Mouse (Mus musculus) right cerebral cortex, adult 18-20 months (tissue): Measurements from ENCODE around the gene Rab32.
"Not testable (repeated sequence)": the region's sequence is repeated elsewhere in the genome, so short reads cannot be mapped to it uniquely, and the experiment has no call there.

ENCODE experiments used
- DNase-seq: peaks from one replicate; pipeline ENCODE4 v3.0.0; 2022; ENCODE audit warnings: mixed read lengths

Gene Rab32

DNA sequence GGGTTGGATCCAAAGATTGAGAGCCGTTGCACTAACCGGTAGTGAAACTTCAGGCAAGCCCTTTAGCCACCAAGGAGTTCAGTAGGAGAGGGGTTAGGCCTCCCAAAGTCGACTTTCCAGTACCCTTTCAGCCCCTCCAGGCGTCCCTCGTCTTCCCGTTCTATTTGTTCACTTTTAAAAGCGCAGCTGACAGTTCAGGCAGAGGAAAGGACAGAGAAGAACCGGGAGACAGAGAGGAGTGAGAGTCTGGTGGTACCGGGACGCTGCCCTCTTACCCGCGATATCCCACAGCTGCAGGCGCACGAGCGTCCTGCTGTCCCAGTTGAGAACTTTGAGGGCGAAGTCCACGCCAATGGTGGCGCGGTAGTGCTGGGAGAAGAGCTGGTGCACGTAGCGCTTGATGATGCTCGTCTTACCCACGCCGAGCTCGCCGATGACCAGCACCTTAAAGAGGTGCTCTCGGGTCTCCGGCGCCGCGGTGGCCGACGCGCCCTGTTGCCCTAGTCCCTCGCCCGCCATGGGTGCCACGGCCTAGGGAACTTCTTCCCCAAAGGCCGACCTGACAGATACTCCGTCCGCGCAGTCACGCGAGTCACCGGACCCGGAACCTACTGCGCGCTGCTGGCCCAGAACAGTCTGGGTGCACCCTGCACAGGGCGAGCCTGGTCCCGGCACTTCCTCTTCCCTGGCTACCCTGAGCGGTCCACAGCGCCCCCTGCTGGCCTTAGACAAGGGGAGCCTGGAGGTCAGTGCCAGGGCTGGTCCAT lies at the start of gene Rab32:
TSS of gene Rab32 (minus strand) at position 696 of the 767 bp plus-strand sequence.
- peak; percentile 87 for DNase-seq

DNA sequence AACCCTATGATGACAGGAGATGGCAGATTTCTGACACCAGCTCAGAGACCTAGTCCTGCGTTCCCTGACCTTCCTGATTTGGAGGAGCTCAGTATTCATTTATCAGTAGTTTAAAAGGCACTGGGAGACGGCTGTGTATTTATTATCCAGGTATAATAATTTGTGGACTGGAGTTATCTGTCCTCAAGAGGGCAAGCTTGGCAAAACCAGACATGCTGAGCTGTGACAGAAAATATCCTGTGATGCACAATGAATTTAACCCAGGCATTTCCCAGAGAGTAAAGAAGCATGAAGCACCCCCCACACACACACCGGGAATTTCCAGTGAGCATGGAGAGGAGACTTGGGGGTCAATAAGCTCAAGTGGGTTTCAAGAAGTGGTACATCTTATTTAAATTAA lies 42.7 kb upstream of the Rab32 start:
- DNase-seq = no peak

- not testable (repeated sequence) for DNase-seq
Observed at GRCm38 (mm10) chr10:10597495-10597894, 39.4 kb upstream of the Rab32 start.

DNA sequence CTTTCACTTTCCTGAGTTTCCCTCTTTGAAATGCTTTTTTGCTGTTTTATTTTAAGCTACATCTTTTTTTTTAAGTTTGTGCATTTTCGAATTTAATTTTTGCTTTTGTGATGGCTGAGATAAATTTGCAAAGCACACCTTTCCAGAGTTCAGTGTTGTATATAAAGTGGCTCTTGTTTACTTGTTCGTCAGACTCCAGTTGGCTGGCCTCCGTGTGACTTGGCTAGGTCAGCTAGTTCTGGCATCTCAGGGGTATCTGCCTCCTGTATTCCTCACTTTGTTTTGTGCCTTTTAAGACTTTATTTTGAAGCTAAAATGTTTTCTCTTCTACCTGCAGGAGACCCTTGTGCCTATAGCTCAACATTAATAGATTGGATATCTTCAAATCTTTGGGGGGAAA lies 22.7 kb upstream of the Rab32 start:
- no peak for DNase-seq

DNA sequence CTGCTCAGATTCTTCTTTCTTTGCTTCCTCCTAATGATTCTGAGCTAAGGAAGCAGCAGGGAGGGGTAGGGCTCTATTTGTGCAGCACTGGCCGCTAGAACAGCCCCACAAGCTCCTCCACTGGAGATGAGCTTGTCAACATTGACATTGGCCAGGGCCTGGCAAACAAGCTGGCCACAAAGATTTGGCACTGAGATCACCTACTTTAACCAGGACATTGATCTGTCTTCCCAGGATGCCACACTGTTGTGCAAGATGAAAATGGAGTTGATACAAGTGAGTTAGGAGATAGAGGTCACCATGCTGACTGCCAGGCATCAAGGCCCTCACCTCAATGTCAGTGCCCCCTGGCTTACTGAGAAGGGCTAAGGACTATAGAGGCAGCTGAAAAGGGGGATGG lies 21.8 kb upstream of the Rab32 start:
- DNase-seq = no peak

GRCm38 (mm10) chr10:10558337-10558711 lies 259 bp upstream of the Rab32 start:
- no peak for DNase-seq

DNA sequence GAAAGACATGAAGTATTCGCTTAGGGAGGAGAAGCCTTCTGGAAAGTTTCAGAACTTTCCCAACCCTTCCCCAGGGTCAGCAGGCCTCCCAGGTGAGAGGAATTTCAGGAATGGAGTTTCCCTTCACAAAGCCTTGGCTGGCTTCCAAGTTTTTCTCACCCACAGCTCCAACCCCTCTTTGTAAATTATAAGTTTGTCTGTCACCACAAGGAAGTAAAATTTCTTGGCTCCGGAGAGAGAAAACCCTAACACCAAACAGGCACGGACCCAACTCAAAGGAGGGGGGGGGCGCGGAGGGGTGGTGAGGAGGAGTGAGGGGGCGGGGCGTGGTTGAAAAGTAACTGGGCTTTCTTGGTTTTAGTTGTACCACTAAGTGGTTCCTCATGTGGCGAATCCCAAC lies 980 bp downstream of the Rab32 start:
- DNase-seq = no peak

GRCm38 (mm10) chr10:10555676-10556075 lies 2.4 kb downstream of the Rab32 start:
- DNase-seq = no peak

GRCm38 (mm10) chr10:10555221-10555620 lies 2.8 kb downstream of the Rab32 start:
- no peak for DNase-seq

DNA sequence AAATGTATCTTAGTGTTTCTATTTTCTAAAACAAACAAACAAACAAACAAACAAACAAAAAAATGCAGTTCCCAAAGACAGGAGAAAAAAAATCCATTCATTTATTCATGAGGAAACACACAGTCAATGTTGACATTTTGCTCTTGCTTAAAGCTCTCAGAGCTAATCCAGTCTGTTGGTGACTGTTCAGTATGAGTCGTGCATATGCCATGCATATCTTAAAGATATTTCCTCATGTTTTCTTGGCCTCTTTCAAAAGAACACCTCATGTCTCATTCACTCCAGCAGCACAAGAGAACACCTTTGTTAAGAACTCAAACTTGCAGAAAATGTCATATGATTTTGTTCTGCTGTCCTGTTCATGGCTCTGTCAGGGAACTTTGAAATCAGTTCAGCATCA lies 7.9 kb downstream of the Rab32 start:
- DNase-seq = no peak

- peak; percentile 24 for DNase-seq
Observed at GRCm38 (mm10) chr10:10546623-10547022, 11.4 kb downstream of the Rab32 start.

DNA sequence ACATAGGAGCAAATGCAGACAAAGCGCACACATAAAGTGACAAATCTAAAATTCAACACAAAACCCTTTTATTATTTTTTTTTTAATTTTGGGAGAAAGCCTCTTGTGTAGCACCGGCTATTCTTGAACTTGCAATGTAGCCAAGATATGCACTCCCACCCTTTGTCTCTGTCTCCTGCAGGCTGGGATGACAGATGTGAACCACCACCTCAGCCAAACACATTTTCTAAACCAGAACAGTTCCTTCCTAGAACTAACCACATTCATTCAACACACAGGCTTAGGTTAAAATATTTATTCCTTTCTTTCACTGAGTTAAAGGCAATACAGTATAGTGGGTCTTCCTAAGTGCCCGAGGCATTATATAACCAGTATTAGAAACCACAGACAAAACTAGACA lies 13.1 kb downstream of the Rab32 start:
- DNase-seq = no peak
